Mouse (Mus musculus) urinary bladder, postnatal 14 days (tissue): ENCODE results near the gene Mthfd1l.
A peak's percentile ranks its signal among the peaks of the same experiment; 100 is the strongest.

ENCODE experiments used
- DNase-seq: peaks from one replicate; pipeline ENCODE4 v3.0.0; 2021; ENCODE audit warnings: low spot score

Gene Mthfd1l

DNA sequence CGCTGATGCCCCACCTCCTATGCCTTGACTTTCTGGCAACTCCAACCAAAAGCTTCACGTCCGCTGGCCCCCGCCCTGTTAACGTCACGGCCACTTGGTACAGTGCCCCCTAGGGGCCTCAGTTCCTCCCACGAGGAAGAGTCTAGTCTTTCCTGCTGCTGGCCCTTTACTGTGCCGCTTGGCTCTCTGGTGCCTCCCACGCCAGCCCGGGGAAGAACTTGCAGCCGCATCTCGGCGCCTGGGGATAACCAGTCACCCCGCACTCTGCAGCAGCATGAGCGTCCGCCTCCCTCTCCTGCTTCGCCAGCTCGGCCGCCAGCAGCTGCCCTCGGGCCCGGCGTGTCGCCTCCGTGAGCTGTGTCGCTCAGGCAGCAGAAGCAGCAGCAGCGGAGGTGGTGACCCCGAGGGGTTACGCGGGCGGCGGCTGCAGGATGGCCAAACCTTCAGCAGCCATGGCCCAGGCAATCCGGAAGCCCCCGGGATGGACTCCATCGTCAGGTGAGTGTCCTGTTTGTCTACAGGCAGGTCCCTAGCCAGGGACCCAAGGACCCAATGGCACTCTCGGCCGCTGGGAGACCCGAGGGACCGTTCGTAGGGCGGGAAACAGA is at the start of gene Mthfd1l:
Mthfd1l (plus strand) TSS at position 138 of the 608 bp plus-strand sequence.
- peak; percentile 86 for DNase-seq

DNA sequence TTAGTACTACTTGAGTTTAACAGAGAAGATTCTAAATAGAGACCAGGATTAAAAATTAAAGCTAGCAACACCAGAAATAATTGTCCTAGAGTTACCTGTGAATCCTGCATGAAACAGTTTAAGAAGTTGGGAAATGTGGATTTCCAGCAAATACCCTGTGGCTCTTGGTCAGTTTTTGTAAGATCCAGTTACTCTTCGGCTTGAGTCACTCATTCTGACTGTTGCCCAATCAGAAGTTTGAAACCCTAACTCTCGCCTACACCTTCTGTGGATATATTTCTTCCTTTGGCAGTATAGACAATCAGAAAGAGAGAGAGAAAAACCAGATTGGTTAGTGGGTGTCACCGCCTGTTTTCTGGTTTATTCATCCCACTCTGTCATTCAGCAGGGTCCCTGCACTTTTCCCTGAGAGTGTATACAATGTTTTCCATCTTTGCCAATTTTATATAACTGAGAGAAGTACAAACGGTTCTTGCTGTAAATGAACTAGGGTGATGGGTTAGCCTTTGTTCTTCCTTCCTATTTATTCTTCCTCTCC is 44.8 kb upstream of the Mthfd1l start:
- DNase-seq = no peak

DNA sequence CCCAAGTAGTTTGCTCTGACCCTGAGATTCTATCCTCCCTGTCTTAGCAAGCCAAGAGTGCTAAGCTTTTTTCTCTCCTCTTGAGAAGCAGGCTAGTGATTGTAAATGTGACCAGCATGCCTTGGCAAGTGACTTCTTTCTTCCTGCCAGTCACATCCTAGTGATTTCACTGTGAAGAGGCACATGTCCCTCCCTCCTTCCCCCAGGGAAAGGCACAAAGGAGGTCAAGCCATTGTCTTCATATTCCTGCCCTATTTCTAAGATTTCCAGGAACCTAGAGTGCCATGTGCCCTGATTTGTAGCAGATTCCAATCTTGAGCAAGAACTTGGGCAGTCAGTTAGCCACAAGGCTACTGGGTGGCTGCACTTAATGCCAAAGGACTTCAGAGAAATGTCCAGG is 41.1 kb upstream of the Mthfd1l start:
- no peak for DNase-seq

DNA sequence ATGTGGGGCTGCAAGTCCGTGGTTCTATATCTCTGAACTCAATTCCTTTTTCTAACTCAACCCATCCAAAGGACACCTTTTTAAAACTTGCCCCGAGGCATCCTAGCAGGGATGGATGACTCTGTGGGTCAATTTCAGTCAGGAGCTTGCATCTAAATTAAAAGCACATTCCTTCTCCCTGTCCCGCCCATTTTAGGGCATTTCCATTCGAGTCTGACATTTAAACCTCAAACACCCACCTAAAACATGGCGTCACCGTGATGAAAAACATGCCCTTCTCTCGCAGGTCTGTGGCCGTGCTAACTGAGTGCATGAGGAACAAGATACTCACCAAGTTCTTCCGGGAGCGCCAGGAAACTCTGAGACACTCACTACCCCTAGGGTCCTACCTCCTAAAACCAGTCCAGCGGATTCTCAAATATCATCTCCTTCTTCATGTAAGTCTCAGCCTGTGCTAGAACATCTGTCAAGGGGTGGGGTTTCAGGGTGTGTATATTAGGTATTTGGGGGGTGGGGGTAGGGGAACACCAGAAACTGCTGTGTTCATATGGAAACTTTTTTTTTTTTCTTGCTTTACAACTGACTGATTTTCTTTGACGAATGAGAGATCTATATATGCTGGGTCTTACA is 39.5 kb upstream of the Mthfd1l start:
- no peak for DNase-seq

DNA sequence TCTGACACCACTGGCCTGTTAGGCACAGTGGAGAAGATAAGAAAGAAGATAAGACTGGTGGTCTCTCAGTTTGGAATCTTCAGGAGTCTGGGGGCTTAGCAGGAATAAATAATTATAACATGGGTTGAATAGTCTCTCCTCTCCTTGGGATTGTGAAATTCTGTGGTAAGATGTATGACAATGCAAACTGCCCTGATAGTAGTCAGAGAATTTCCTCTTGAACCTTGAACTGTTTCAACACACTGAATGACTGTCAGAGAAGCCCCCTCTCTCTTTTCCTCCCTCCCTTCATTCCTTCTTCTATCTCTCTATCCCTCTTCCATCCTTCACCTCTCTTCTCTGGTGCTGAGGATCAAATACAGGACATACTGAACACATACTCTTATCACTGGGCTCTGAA is 36.1 kb upstream of the Mthfd1l start:
- DNase-seq = no peak

DNA sequence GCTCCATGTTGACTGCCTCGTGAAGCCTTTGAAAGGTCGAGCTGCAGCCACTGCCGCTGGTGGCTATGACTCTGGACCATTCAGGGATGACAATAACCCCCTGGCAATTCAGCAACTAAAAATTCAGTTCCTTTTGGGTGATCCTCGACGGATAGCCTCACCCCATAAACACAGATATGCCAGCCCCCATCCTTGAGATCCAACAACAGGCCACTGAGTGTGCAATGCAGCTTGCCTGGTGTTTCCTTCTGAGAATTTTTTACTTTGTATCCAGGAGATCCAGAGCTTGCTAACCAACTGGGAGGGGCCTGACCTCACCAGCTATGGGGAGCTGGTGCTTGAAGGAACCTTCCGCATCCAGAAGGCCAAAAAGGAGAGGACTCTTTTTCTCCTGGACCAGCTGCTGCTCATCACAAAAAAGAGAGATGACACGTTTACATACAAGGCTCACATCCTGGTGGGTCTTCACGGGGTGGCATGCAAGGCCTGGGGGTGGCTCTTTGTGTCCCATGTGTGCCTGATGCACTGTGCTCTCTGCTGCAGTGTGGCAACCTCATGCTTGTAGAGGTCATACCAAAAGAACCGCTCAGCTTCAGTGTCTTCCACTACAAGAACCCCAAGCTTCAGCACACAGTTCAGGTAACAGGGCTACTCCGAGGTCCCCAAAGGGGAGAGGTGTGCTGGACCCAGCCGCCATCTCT is 32.9 kb upstream of the Mthfd1l start:
- no peak for DNase-seq

DNA sequence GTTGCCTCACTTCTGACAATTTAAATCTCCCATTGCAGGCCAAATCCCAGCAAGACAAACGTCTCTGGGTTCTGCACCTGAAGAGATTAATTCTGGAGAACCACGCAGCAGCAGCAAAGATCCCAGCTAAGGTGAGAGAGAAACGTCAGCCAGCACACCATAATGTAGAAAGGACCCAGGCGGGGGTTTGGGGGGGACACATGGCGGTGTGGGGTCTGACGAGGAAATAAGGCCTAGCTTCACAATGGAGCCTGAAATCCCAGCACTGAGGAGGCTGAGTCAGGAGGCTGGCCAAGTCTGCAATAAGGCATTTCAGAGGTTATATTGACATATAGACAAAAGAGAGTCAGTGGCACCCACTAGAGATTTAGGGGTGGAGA is 32.3 kb upstream of the Mthfd1l start:
- DNase-seq = no peak

DNA sequence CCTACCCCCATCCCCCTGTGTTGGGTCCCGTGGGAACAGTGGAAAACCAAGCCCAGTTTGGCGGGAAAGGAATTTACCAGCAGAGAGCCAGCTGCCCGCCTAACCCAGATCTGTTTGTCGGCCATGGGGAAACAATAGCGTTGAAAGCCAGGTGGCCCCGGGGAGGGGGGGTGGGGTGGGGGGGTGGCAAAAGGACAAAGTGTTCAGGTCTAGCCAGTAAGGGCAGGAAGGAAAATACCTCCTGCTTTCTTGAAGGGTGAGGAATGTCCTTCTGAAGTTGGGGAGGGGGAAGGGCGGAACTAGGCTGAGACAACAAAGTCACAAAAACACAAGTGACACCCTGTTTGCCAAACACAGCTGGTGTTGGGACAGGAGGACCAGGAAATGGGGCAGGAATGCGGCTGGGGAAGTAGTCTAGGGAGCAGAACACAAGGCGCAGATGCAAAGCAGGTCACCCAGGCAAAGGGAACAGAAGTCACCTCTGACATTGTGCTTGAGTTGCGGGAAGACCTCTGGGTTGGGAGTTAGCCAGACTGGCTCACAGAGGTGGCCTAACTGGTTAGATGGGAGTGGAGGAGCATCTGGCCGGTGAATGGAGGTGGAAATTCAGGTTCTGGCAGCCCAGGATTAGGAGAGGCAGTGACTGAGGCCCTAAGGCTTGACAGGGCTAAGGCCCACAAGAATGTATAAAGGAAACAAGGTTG is 31.7 kb upstream of the Mthfd1l start:
- DNase-seq = peak; percentile 86

DNA sequence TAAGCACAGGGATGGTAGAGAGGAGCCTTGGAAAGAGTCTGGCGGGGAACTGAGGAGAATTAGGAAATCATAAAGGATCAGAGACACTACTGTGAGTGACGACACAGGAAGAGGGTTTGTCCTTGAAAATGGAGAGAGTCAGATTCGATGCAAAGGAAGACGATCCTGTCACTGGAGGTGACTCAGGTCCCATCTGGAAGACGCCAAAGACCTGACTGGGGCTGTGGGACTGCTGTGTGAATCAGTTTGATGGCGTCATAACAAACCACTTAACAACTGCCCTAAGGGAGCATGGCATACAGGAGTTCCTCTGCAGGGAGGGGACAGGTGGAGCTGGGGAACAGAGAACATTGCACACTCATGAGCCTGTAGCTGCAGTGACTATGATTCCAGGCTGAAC is 30.6 kb upstream of the Mthfd1l start:
- DNase-seq = no peak

DNA sequence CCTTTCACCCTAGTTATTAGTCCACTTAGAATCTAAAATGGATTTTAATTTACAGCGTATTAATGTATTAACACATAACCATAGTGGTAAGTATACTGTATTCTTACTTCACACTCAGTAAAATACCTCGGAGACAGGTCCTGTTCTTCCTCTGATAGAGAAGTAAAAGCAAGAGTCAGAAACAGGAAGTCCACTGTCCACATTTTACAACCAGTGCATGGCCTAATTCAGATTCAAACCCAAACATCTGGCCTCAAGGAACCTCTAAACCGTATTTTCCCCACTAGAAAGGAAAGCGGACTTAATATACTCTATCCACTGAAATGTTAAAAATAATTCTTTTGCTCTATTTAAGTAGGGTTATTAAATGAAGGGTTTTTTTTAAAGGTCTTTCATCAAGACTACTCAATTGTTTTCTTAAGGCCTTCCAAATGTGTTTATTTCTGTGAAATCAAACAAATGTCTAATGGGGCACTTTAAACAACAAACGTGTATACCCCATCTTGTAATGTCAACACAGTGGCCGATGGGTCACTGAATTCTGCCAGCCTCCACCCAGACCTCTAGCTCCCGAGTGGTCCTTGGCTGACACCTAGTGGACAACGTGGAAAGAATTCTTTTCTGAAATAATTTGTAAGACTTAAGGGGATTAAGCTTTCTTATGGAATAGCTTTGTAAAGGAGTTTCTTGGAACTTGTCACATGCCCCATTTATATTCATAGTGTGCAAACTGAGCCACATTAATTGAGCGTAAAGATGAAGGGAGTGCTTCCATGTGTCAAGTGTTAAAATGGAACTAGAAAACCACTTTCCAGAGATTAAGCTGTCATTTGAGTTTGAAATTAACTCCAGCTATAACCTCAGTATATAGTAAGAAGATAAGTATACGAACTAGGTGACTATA is 29.2 kb upstream of the Mthfd1l start:
- peak; percentile 79 for DNase-seq

DNA sequence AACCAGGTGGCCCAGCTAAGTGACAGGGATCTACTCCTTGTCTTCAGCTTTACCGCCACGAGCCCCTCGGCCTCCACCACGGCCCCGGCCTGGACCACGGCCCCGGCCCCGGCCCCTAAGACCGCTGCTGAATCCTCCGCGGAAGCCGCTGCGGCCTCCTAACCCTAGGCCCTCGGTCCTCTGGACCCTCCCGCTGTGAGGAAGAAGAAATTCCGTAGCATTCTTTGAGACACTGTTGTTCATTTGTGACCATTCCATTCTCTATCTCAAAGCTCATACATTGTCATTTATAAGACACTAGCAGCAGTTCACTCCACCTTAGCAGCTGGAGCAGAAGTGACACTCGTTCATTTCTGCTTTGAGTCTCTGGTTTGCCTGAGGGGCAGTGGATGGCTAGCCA is 26.0 kb upstream of the Mthfd1l start:
- DNase-seq = no peak

DNA sequence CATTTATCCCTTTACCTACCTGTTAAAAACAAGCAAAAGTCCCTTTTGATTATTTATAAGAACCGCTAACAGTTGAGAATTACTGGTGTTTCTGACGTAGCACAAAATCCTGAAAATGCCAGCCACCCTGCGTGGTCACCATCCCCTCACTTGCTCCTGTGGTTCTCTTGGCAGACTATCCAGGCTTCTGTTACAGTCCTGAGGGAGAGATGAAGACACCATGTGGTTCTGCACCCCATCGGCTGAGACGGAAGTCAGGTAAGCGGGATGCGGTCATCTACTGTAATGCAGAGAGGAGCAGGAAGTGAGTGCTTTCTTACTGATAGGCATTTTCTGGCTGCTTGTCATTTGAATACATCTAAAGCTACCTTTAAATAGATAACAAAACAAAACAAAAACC is 25.6 kb upstream of the Mthfd1l start:
- no peak for DNase-seq

DNA sequence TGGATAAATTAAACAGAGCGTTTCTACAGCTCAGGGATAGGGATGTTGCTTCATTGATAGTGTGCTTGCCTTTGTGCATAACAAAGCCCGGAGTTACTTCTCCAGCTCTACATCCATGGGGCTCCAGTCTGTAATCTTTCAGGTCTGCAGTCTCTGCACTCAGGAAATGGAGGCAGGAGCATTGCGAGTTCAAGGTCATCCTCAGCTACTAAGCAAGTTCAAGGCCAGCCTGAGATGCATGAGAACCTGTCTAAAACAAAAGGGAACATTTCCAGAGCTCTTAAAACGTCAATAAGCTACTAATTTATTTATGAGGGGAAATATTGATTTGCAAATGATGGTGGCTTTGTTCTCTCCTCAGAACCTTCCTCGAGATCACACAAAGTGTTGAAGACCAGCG is 23.6 kb upstream of the Mthfd1l start:
- no peak for DNase-seq

DNA sequence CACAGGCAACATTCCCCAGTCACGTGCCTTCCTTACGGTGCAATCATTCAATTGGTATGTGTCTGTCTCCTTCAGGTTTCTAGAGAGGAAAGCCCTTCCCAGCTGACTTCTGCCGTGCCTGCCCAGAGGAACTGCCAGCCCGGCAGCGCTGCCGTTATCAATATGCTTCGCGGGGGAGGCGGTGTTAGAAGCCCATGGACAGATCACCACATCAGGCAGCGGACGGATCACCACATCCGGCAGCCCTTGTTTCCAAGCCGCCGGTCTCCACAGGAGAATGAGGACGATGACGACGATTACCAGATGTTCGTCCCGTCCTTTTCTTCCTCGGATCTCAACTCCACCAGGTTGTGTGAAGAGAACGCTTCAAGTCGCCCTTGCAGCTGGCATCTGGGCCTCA is 16.4 kb upstream of the Mthfd1l start:
- no peak for DNase-seq

DNA sequence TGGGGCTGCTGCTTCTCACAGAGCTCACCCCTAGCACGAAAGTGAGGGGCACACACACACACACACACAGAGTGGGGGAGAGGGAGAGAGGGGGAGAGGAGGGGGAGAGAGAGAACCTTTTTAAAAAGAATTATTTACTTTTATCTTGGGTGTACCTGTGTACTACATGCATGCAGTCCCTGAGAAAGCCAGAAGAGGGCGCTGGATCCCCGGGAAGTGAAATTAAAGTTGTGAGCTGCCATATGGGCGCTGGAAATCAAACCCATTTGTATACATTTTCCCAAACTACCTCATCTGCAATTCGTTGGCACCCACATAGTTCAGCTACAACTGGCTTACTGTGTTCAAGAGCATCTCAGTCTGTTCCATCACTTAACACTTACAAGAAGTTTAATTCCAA is 14.3 kb upstream of the Mthfd1l start:
- no peak for DNase-seq

DNA sequence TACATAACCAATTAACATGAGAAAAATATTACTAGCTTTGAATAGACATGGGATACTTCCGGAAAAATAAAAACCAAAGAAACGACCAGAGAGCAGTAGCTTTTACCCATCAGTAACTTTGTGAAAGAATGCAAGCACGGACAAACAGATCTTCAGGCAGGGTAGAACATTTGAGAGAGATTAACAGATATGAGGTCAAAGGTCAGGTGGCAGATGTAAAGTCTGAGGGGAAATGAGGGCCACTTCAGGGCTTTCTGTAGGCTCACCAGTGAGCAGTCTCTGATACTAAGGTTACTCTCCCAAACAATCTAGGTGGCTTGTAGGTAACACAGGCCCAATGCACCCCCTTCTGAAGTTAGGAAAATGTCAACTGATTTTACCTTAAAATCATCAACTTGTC is 3.9 kb upstream of the Mthfd1l start:
- DNase-seq = no peak

DNA sequence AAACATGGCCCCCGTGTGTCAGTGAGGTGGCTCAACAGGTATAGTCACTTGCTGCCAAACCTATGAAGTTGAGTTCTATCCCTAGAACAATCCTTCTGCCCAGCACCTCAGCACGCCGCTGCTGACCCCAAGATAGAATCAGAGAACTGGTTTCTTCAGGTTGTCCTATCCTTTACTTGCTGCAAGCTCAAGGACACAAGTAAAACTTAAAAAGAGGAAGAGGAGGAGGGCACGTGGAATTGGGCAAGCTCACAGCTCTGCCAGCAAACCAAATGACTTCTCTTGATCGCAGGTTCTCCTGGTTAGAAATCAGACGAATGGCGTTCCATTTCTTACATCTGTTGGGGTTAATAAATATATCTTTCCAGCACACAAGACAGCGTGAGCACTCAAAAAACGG is 681 bp upstream of the Mthfd1l start:
- no peak for DNase-seq

DNA sequence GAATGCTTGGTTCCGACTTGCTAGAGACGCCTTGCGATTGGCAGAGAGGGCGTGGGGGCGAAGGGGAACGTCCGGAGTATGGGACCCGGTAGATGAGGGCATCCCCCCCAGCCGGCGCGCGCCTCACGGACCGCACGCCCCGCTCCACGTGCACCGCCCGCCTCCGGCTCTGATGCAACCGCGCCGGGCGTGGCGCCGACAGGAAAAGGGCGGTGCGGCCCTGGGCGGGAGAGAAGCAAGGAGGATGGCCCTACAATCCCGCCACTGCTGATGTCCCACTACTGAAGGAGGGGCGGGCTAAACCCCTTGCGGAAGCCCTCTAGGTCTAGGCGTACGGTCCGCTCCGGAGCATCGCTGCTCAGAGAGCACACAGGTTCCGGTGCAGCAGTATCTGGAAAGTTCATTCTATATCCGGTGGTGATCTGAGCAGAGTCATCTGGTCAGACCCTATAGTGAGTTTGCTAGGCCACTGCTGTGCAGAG is 712 bp downstream of the Mthfd1l start:
- peak; percentile 91 for DNase-seq

DNA sequence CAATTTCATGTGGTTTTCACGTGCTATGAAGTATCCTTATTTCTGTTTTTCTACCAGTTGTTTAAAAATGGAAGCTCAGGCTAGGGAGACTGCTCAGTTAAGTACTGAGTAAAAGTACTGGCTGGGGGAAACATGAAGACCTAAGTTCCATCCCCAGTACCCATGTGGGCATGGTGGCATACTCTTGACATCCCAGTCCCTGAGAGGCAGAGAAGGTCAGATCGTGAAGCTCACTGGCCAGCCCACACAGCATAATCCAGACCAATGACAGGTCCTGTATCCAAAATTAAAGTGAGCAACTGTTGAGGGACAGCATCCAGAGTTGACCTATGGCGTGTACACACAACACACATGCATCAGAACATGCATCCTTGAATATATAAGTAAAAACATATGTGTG is 1.5 kb downstream of the Mthfd1l start:
- DNase-seq = no peak

DNA sequence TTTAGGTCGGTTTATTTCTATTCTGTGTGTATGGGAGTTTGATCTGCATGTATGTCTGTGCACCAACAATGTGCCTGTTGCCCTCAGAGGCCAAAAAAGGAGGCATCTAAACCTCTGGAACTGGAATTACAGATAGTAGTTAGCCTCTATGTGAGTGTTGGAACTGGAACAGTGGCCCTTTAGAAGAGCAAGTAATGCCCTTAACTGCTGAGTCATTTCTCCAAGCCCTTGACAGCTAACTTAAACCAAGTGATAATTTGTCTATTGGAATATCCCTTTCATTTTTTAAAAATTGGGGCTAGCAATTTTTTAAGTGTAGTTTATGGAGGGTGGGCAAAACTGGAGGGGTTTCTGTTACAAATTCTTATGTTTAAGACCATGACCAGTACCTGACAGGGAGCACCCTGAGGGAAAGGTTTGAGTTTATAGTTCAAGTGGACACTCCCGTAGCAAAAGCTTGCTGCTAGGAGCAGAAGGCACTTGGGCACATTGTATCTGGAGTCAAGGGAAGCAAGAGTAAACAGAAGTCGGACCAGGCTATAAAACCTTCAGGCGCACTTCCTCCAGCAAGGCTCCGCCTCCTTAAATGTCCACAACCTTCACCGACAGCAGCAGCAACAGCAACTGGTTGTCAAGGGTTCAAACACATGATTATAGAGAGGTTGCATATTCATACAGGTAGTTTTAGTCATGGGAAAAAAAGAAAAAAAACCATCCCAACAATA is 3.1 kb downstream of the Mthfd1l start:
- DNase-seq = no peak

DNA sequence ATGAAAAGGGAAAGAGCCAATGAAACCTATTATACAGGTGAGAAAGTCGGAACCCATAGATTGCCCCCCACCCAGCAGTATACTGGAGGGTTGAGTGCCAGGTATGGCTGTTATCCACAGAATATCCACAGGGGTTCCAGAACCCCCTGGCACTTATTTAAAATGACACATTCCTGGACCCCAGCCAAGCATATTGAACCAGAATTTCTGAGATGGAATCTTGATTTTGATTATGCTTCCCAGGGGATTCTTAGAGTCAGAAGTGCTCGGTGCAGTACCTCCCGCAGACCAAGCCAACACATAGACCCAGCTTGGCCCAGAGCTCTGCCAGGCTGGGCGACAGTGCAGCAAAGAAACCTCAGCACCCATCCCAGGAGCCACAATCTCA is 3.7 kb downstream of the Mthfd1l start:
- DNase-seq = no peak
